Mouse (Mus musculus) liver, embryonic 14.5 days (tissue): ENCODE data around the gene Polr2e.

Experiments used
- CTCF ChIP-seq: IDR thresholded peaks from 2 replicates; pipeline ENCODE4 v1.5.1; 2016; ENCODE audit warnings: antibody characterized with exemption, low read depth, control low read depth
- EP300 ChIP-seq: IDR thresholded peaks from 2 replicates; pipeline ENCODE4 v1.6.1; 2016; ENCODE audit warnings: antibody characterized with exemption, low read depth

DNA sequence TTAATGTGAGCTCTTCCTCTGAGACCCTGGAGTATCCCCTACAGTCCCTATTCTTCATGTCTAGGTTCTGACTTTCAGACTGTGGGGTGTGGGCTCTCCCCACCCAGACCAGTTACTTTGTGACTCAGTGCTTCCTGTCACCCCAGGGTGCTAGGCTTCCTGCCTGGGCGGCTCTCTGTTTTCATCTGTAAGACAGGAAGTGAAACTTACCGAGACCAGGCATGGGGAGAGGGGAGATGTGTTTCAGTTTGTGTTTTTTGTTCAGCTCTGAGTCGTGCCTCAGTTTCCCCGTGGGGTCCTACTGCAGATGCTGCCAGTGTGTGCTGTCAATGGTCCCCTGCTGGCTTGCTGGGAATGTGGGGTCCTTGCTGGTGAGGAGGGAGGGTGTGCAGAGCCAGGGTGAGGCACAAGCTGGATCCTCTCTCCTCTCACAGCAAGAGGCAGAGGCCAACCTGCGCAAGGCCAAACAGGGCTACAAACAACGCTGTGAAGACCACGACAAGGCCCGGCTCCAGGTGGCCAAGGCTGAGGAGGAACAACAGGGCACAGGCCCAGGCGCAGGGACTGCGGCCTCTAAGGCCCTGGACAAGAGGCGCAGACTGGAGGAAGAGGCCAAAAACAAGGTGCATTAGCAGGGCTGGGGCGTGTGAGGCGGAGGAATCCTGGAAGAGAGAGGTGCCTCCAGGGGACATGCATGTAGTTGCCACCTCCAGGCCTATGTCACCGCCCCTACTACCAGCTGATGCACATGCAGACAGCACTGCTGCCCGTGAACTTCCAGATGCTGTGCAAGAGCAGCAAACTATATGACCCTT, 15.2 kb downstream of the Polr2e start:
- no peak for TF ChIP-seq CTCF
- no peak for TF ChIP-seq EP300
